In genomic region chr10:77440286-77440685, GRCm38 (mm10) we compare ENCODE assay signal across 15 mouse cellular contexts. TPM values are rescaled to one million over a fixed set of nuclear protein-coding genes. Genes with fewer than 3 reads are reported as not detected.
DNase-seq lines count a peak whose midpoint lies in the region; ATAC-seq and TF ChIP-seq lines count a peak whose summit lies in the region.
"Had no signal": no experiment of that assay in that cellular context is flagged by ENCODE, and none has a peak within 500 bp of the region (broad histone marks: within the 10 kb centered on the region; RNA-seq: fewer than 3 reads in every experiment).

No protein-coding gene starts in this region.

- H3K9ac ChIP-seq in heart, adult 2 months (ENCODE audit: low read depth, low read length): no peak overlapping the region
- H3K9ac ChIP-seq in lung, embryonic 15.5 days: no peak overlapping the region
- no peak overlapping the region for H3K9ac ChIP-seq in limb, embryonic 11.5 days (ENCODE audit: low read length)
- H3K9ac ChIP-seq: embryonic facial prominence, embryonic 15.5 days; hindbrain, embryonic 15.5 days; limb, embryonic 12.5 days had no signal

- 0 out of 2 replicates have a peak, but pooled peaks have one; percentile 27 for ATAC-seq in lung, embryonic 15.5 days (ENCODE audit: borderline replicate concordance, extremely low read depth, low FRiP score, low TSS enrichment)
- ATAC-seq in limb, embryonic 11.5 days (ENCODE audit: insufficient number of reproducible peaks, low FRiP score, low TSS enrichment, low read depth): no peak
- ATAC-seq: forebrain, embryonic 14.5 days had no signal

- H3K4me3 ChIP-seq in heart, adult 2 months: no peak overlapping the region
- H3K4me3 ChIP-seq in lung, embryonic 15.5 days: no peak overlapping the region
- H3K4me3 ChIP-seq in limb, embryonic 11.5 days (ENCODE audit: low read depth, low read length): no peak overlapping the region
- H3K4me3 ChIP-seq: embryonic facial prominence, embryonic 15.5 days; hindbrain, embryonic 15.5 days; limb, embryonic 12.5 days had no signal

- no peak for TF ChIP-seq POLR2A in heart, adult 2 months (IDR thresholded peaks at IDR 0.05; ENCODE audit: insufficient read depth, low read depth, low read length)

- H3K27ac ChIP-seq in heart, adult 2 months: peak overlapping the region; percentile 84
- peak overlapping the region; percentile 54; the same call in 1 of the 2 replicates for H3K27ac ChIP-seq in lung, embryonic 15.5 days
- no peak overlapping the region for H3K27ac ChIP-seq in limb, embryonic 11.5 days (replicated peaks; ENCODE audit: low read depth, low read length)
- H3K27ac ChIP-seq: embryonic facial prominence, embryonic 15.5 days; hindbrain, embryonic 15.5 days; limb, embryonic 12.5 days had no signal

- H3K4me1 ChIP-seq in heart, adult 2 months (ENCODE audit: control insufficient read depth, insufficient read depth, low read length): peaks cover 11% of the 10 kb centered on the region
- peaks cover 23% of the 10 kb centered on the region for H3K4me1 ChIP-seq in lung, embryonic 15.5 days
- H3K4me1 ChIP-seq in limb, embryonic 11.5 days (ENCODE audit: control insufficient read depth, insufficient read depth, low read length): peaks cover 13% of the 10 kb centered on the region
- H3K4me1 ChIP-seq: hindbrain, embryonic 15.5 days had no signal

- H3K9me3 ChIP-seq in lung, embryonic 15.5 days: no peaks in the 10 kb centered on the region; the same call in 1 of the 2 replicates
- H3K9me3 ChIP-seq in limb, embryonic 11.5 days (ENCODE audit: control insufficient read depth, low read length): peaks cover 6% of the 10 kb centered on the region; the same call in 1 of the 2 replicates
- H3K9me3 ChIP-seq: embryonic facial prominence, embryonic 15.5 days had no signal

- no peak for TF ChIP-seq CTCF in heart, adult 2 months (IDR thresholded peaks at IDR 0.05)

- WGBS in heart, adult 2 months: 44% methylated on average over 6 of the region's 6 CpGs
- 43% methylated on average over 6 of the region's 6 CpGs for WGBS in lung, embryonic 15.5 days
- WGBS in limb, embryonic 11.5 days: 42% methylated on average over 6 of the region's 6 CpGs

- TF ChIP-seq EP300 in heart, adult 2 months (IDR thresholded peaks at IDR 0.05; ENCODE audit: insufficient read depth, low read depth, low read length): no peak

- intact Hi-C loops in heart, adult 2 months (cut with DNase I): loop anchor here (2.0 kb wide), 1 partner anchor 69 kb away; no protein-coding TSS in a partner anchor
- intact Hi-C loops in heart, postnatal 36 days (cut with DNase I): no loop called here

- DNase-seq in heart, adult 2 months: peak; percentile 30 to 41
- DNase-seq in heart, postnatal 36 days: no peak
- DNase-seq in lung, postnatal 25 days (ENCODE audit: low spot score): no peak
- DNase-seq in adipocyte (ENCODE audit: low spot score): peak; percentile 58
- peak; percentile 31 for DNase-seq in limb, embryonic 11.5 days (ENCODE audit: low spot score)
- DNase-seq in urinary bladder, postnatal 25 days (ENCODE audit: low spot score): no peak
- DNase-seq in ovary, postnatal 36 days (ENCODE audit: low spot score): no peak
- DNase-seq: cerebellum, adult 18-20 months; kidney, adult 2 months; midbrain, embryonic 14.5 days had no signal

- peak overlapping the region; percentile 29; the same call in 1 of the 2 replicates for H3K4me2 ChIP-seq in lung, embryonic 15.5 days
- no peak overlapping the region for H3K4me2 ChIP-seq in limb, embryonic 11.5 days (ENCODE audit: low read depth, severe bottlenecking)
- H3K4me2 ChIP-seq: embryonic facial prominence, embryonic 15.5 days; hindbrain, embryonic 15.5 days had no signal

- no peaks in the 10 kb centered on the region for H3K79me2 ChIP-seq in heart, adult 2 months (replicated peaks; ENCODE audit: control insufficient read depth, insufficient read depth, low read length)

- H3K27me3 ChIP-seq in heart, adult 2 months (ENCODE audit: control insufficient read depth, insufficient read depth, low read length): no peaks in the 10 kb centered on the region
- no peaks in the 10 kb centered on the region for H3K27me3 ChIP-seq in lung, embryonic 15.5 days
- no peaks in the 10 kb centered on the region for H3K27me3 ChIP-seq in limb, embryonic 11.5 days (ENCODE audit: control insufficient read depth, insufficient read depth, low read length)
- H3K27me3 ChIP-seq: embryonic facial prominence, embryonic 15.5 days; hindbrain, embryonic 15.5 days; limb, embryonic 12.5 days had no signal

- no peaks in the 10 kb centered on the region; the same call in 1 of the 2 replicates for H3K36me3 ChIP-seq in heart, adult 2 months (ENCODE audit: control insufficient read depth, insufficient read depth, low read length)
- no peaks in the 10 kb centered on the region for H3K36me3 ChIP-seq in lung, embryonic 15.5 days
- H3K36me3 ChIP-seq in limb, embryonic 11.5 days (ENCODE audit: control insufficient read depth, insufficient read depth, low read length): no peaks in the 10 kb centered on the region
- H3K36me3 ChIP-seq: embryonic facial prominence, embryonic 15.5 days; hindbrain, embryonic 15.5 days; limb, embryonic 12.5 days had no signal

RNA-seq across cellular contexts. Expression of gene Adarb1, which starts 22.2 kb away (rescaled TPM):
- 10 to 100 TPM; 17.1 to 17.2 TPM for total RNA-seq in heart, adult 2 months (2021)
- 11.4 and 17.2 TPM in 2 replicates for polyA plus RNA-seq in heart, adult 2 months (2012; rRNA removed)
- 10 to 100 TPM; 16.9 to 22.0 TPM for total RNA-seq in heart, postnatal 36 days (2021)
- 37.7 and 41.0 TPM in 2 replicates for polyA plus RNA-seq in lung, embryonic 15.5 days (2015; fragmentation: Nextera tagmentation; extraction: Ambion mirVana)
- 4.0 and 4.9 TPM in 2 replicates for polyA plus RNA-seq in limb, embryonic 11.5 days (2014; fragmentation: Nextera tagmentation; extraction: Ambion mirVana)

Comparison
In these comparisons a context has a peak if more than half of its experiments do, and no peak if none do; other contexts are left out.
1. DNase-seq: peak in heart, adult 2 months (2 of 2), adipocyte (single experiment) and limb, embryonic 11.5 days (single experiment); none in heart, postnatal 36 days (0 of 2), lung, postnatal 25 days (single experiment), urinary bladder, postnatal 25 days (single experiment) and ovary, postnatal 36 days (single experiment).